Mouse (Mus musculus): Measurements from ENCODE around the gene Unc93b1.

Gene Unc93b1

GRCm38 (mm10) chr19:3913692-3914091 is 21.3 kb upstream of the Unc93b1 start:
- in situ Hi-C loops (cut with MboI, MseI): no loop called here

GRCm38 (mm10) chr19:3914535-3914934 is 20.5 kb upstream of the Unc93b1 start:
- in situ Hi-C loops (cut with MboI, MseI): no loop called here

- in situ Hi-C loops (cut with MboI, MseI): no loop called here
Observed at GRCm38 (mm10) chr19:3916727-3917126, 18.3 kb upstream of the Unc93b1 start.

GRCm38 (mm10) chr19:3919928-3920327 is 15.1 kb upstream of the Unc93b1 start:
- in situ Hi-C loops (cut with MboI, MseI): no loop called here

GRCm38 (mm10) chr19:3922661-3923371 is 12.2 kb upstream of the Unc93b1 start:
- in situ Hi-C loops (cut with MboI, MseI): no loop called here

GRCm38 (mm10) chr19:3923586-3923985 is 11.4 kb upstream of the Unc93b1 start:
- in situ Hi-C loops (cut with MboI, MseI): no loop called here

- in situ Hi-C loops (cut with MboI, MseI): no loop called here
Observed at GRCm38 (mm10) chr19:3924190-3924589, 10.8 kb upstream of the Unc93b1 start.

GRCm38 (mm10) chr19:3924868-3925267 is 10.1 kb upstream of the Unc93b1 start:
- in situ Hi-C loops (cut with MboI, MseI): no loop called here

- in situ Hi-C loops (cut with MboI, MseI): no loop called here
Observed at GRCm38 (mm10) chr19:3925859-3926258, 9.1 kb upstream of the Unc93b1 start.

GRCm38 (mm10) chr19:3926279-3926678 is 8.7 kb upstream of the Unc93b1 start:
- in situ Hi-C loops (cut with MboI, MseI): no loop called here

GRCm38 (mm10) chr19:3926685-3927084 is 8.3 kb upstream of the Unc93b1 start:
- in situ Hi-C loops (cut with MboI, MseI): no loop called here

GRCm38 (mm10) chr19:3927989-3928388 is 7.0 kb upstream of the Unc93b1 start:
- in situ Hi-C loops (cut with MboI, MseI): no loop called here

- in situ Hi-C loops (cut with MboI, MseI): no loop called here
Observed at GRCm38 (mm10) chr19:3928779-3929178, 6.2 kb upstream of the Unc93b1 start.

GRCm38 (mm10) chr19:3929211-3929941 is 5.6 kb upstream of the Unc93b1 start, which contains the start of gene Aldh3b1:
TSS of gene Aldh3b1 (minus strand) at chr19:3929808.
- in situ Hi-C loops (cut with MboI, MseI): no loop called here

- in situ Hi-C loops (cut with MboI, MseI): no loop called here
Observed at GRCm38 (mm10) chr19:3930262-3931057, 4.5 kb upstream of the Unc93b1 start.

GRCm38 (mm10) chr19:3931716-3932115 is 3.3 kb upstream of the Unc93b1 start:
- in situ Hi-C loops (cut with MboI, MseI): no loop called here

GRCm38 (mm10) chr19:3935896-3936850 is 1.2 kb downstream of the Unc93b1 start:
- in situ Hi-C loops (cut with MboI, MseI): no loop called here

- in situ Hi-C loops (cut with MboI, MseI): loop anchor here in 1 of 2 experiments (5.0 kb wide), 1 partner anchor 40 kb away; no protein-coding TSS in a partner anchor
Observed at GRCm38 (mm10) chr19:3942315-3942714, 7.3 kb downstream of the Unc93b1 start.

- in situ Hi-C loops (cut with MboI, MseI): loop anchor here in 1 of 2 experiments (5.0 kb wide), 1 partner anchor 39 kb away; no protein-coding TSS in a partner anchor
Observed at GRCm38 (mm10) chr19:3942986-3943735, 8.2 kb downstream of the Unc93b1 start.
